Mouse (Mus musculus) G1E (cell line): Measurements from ENCODE around the gene Armc6.

ENCODE experiments used
- CTCF ChIP-seq: IDR thresholded peaks from 2 replicates; pipeline ENCODE4 v1.5.1; 2012; ENCODE audit warnings: low read depth, low read length, inconsistent platforms, mixed read lengths
- GATA1 ChIP-seq: IDR thresholded peaks from 2 replicates; pipeline ENCODE4 v1.6.1; 2012; ENCODE audit warnings: borderline replicate concordance, low read length, inconsistent platforms, mixed read lengths

DNA sequence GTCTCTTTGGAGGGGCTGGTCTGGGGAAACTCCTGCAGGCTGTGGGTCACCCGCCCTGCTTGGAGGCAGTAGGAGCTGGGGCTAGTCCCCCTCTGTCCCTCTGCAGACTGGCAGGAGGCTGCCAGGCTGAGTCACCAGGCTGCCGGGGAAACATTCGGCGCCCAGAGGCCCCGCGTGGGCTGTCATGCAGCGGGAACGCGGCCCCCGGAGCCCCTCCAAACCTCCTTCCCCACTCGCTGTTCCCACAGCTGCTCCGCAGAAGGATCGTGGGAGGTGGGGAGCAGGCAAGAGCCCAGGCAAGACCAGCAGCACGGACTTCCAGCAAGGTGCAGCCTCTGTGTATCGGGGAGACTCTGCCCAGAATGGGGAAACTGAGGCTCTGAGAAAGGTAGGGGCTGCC is 43.9 kb upstream of the Armc6 start:
- TF ChIP-seq CTCF: no peak
- no peak for TF ChIP-seq GATA1
